Comparison of ENCODE assay signal across 14 mouse cellular contexts in the genomic region with DNA sequence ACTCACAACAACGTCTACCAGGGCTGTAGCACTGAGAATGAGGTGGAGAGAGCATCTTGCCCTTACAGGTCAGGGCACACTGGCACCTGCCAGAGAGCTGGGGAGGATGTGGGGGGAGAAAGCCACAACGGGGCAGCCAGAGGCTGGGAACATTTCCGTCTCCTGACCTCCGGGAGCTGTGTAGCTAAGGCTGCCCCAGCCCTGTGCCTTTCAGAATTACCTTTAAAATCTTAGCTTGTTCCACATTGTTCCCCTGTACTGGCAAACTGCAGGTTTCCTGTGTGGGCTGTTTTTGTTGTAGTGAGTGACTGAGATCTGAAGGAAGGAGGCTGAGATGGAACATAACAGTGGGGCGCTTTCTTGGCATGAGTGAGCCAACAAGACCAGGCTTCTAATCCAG.
"Had no signal": no experiment of that assay in that cellular context is flagged by ENCODE, and none has a peak within 500 bp of the region (broad histone marks: within the 10 kb centered on the region; RNA-seq: fewer than 3 reads in every experiment).

No protein-coding gene starts in this region.

- ATAC-seq: intestine, postnatal 0 days; midbrain, embryonic 13.5 days had no signal

- H3K4me3 ChIP-seq: layer of hippocampus, adult 2 months; limb, embryonic 13.5 days; midbrain, embryonic 13.5 days; myocyte; neural tube, embryonic 12.5 days; stomach, embryonic 15.5 days had no signal

- DNase-seq: kidney, adult 8-10 months; kidney, postnatal 36 days; left cerebral cortex, postnatal 4 days; lung, adult 18-20 months; retina, postnatal 1 day had no signal

- H3K4me1 ChIP-seq: stomach, embryonic 15.5 days had no signal

- H3K27ac ChIP-seq: kidney, postnatal 0 days; layer of hippocampus, adult 2 months; limb, embryonic 13.5 days; liver, embryonic 14.5 days; midbrain, embryonic 13.5 days; neural tube, embryonic 12.5 days; stomach, embryonic 15.5 days had no signal
